Mouse (Mus musculus): ENCODE data around the gene Tgfbr3.
A peak's percentile ranks its signal among the peaks of the same experiment; 100 is the strongest.

The Tgfbr3 gene

DNA sequence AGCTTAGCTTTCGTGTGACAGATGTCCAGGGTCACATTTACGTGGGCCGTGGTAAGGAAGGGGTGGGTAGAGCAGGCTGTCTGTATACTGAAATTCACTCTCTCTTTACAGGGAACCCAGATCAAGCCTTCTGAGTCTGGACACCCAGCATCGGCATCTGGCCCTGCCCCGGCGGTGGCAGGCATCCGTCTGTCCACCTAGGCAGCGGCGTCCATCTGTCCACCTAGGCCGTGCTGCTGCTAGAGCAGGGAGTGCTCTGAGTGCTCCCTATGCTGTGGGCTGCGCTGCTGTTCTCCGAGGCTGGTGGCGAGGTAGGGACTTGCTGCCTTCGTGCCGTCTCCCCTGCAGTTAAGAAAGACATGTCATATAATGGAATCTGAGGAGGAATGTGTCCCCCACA is 180.0 kb downstream of the Tgfbr3 start:
- no peak for DNase-seq (ENCODE audit: low spot score)

DNA sequence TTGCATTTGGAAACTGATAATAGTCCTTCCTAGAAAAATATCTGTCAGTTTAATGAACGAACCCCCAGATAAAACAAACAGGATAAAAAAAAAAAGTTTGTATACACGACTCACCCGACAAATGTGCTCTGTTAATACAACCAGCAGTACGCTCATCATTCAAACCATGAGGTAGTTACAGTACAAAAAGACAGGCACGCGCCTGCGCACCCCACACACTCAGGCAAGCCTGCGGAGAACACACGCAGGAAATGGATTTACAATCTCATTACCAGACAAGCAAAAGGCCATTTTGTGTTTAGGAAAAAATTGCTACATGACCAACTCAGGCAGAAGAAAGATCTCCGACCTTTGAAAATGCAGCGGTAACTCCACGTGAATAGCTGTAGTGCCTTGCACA is 182.6 kb downstream of the Tgfbr3 start:
- no peak for DNase-seq (ENCODE audit: low spot score)

DNA sequence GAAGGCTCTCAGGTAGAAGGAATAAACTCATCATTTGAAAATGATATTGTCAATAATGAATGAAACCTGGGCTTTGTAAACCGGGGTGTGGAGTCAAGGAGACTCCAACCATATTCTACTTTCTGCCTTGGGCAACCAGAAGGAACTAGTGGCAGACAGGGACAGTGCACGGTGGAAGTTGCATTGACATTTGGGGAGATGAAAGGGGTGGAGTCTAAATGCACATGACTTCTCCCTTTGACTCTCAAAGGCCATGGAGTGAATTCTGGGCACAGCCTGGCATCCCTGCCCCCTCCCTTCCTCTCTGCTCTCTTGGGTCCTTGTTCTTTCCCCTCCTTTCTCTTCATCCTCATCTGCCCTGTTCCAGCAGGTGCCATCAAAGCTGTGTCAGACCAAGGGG is 183.3 kb downstream of the Tgfbr3 start:
- DNase-seq (ENCODE audit: low spot score): no peak

DNA sequence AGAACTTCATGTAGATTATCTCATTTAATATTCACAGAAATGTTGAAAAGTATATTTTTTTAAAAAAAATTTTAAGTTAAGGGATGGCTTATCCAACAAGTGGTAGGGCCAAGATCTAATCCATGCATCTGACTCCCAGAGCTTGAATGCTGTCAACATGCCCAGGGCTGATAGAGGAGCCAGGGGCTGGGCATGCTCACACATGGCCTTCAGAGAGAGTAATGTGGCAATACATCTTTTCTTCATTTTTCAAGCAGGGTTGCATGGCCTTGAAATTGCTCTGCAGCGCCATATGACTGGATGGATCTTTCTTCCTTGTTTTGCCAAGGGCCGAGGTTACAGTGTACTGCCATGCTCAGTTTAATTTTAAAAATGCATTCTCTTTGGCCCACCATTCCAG is 185.8 kb downstream of the Tgfbr3 start:
- no peak for DNase-seq (ENCODE audit: low spot score)

DNA sequence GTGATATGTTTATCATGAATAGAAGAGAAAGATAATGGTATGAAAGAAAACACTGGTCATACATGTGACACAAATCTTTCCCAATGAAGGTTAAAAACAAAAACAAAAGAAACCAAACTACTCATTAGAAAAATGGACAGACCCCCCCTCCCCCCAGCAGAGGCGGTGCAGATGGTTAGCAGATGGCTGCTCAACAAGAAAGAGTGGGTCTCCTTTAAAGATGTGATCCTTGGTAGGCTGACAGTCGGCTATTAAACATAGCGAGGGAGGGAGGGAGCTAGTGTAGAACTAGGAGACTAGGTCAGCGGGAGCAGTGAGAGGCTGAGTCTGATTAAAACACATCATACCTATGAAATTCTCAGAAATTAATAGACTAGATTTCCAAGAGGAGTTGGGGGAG is 186.5 kb downstream of the Tgfbr3 start:
- no peak for DNase-seq (ENCODE audit: low spot score)

DNA sequence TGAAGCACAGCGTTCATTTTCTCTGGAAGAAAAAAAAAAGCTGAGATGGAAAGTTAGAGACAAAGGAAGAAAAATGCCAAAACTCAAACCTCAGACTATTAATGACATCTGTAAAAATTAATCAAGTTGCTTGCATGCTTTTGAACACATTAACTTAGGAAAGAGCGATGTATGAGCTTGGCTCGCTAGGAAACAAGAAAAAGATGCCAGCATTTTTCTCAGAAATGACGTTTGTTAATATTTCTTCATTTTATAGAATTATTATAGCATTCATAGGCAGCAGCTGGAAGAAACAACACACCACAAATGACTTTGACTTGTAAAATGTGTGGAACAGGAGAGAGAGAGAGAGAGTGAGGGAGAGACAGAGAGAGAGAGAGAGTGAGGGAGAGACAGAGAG is 187.7 kb downstream of the Tgfbr3 start:
- DNase-seq (ENCODE audit: low spot score): no peak

DNA sequence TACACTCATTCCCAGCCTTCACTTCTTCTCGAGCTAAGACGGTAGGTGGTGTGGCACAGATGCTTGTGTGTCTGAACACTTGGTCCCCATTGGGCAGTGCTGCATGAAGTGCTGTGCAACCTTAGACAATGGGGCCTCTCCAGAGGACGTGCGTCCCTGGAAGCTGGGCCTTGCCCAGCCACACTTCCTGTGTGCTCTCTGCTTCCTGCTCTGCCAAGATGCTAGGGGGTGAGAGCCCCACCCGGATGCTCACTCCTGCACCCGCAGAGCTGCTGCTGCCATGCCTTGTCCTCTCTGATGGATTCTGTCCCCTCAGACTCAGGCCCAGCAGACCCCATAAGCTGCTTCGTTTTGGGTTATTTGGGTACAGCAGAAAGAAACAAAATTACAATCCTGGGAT is 188.3 kb downstream of the Tgfbr3 start:
- DNase-seq (ENCODE audit: low spot score): no peak

DNA sequence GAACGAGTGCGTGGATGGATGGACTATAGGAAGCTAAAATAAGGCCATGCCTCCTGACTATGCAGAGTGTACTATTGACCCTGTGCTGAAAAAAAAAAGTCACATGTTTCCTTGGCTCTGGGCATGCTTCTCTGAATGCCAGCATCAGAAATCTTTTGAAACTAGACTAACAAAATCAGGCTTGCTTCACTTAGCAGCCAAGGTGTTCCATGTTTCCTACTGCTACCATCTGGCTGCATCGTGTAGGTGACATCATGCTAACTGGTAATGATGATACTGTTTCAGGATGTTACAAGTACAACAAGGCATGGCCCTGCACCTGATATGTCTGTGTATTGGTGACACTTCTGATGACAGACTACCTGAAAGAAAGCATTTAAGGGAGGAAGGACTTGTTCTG is 189.8 kb downstream of the Tgfbr3 start:
- DNase-seq (ENCODE audit: low spot score): no peak

DNA sequence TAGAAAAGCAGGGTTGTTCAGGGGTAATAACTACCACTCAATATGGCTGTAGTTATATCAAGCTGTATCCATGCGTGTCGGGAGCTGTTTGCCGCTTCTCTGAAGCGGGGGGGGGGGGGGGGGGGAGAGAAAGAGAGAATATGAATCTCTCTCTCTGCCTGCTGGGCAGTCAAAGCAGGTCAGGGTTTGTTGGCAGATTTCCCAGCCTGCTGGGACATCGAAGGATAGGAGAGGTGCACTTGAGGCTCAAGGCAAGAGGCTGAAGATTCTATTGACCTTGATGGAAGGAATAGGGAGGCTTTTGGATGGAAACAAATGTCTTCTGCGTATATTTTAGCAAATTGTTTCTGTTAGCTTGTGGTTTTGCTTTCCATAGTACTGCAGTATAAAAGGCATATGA is 190.4 kb downstream of the Tgfbr3 start:
- no peak for DNase-seq (ENCODE audit: low spot score)

DNA sequence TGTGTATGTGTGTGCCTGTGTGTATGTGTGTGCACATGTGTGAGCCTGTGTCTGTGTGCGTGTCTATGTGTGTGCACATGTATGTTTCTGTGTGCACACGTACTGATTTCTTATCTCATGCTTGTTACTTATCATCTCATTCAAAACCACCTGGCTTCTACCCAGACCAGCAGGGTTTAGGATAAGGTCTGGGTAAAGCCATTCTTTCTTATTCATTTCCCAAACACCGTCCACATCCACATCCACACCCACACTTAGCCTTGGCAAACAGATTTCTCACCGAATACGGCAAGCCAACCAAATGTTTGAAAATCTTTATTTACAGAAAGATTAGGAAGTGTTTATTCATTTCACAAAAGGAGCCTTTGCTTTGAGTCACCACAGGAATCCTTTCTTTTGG is 191.4 kb downstream of the Tgfbr3 start:
- DNase-seq (ENCODE audit: low spot score): no peak

DNA sequence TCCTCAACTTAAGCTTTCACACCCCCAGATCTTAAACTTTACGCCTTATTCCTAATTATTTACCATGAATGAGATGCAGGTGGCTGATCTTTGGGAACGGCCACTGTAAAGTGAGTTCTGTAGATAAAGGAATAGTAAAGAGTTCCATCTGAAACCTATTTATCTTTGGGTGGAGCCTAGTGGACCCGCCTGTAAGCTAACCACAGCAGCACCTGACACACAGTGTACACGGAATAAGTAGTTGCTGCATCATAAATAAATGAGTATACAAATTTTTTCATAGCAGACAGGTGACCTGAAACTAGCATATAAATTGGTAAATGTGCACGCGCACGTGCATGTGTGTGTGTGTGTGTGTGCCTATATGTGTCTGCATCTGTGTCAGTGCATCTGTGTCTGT is 192.1 kb downstream of the Tgfbr3 start:
- DNase-seq (ENCODE audit: low spot score): no peak

DNA sequence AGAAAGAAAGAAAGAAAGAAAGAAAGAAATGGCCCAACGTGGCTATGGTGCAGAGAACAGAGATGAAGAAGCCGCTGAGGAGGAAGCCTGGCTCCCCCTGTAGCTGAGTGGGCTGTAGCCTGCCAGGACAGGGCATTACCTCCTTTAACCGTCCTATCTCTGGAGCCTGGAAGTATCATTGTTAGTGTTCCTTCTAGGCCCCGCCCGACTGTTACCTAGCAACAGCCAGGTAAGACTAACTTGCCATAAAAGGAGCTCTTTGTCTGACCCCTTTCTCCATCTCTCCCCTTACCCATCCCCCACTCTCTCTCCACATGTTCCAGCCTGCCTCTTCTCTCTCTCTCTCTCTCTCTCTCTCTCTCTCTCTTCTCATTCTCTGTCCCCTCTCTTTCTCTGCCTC is 195.2 kb downstream of the Tgfbr3 start:
- no peak for DNase-seq (ENCODE audit: low spot score)

DNA sequence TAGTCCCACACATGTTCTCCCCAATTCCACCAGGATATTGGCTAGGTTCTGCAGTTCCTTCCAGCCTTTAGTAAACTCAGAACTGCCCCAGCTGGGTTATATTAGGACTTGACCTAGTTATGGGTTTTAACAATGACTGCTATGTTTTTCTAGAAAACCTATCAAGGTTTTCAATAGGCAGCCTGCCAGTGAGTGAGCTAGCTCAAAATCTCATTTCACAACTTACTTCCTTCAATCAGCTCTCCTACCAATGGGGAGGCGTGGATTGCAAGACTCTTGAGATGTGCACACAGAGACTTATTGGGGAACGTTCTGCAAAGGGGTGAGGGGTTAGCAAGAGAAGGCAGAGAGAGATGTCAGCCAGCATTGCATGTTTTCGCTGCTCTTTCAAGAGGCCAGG is 196.2 kb downstream of the Tgfbr3 start:
- no peak for DNase-seq (ENCODE audit: low spot score)

DNA sequence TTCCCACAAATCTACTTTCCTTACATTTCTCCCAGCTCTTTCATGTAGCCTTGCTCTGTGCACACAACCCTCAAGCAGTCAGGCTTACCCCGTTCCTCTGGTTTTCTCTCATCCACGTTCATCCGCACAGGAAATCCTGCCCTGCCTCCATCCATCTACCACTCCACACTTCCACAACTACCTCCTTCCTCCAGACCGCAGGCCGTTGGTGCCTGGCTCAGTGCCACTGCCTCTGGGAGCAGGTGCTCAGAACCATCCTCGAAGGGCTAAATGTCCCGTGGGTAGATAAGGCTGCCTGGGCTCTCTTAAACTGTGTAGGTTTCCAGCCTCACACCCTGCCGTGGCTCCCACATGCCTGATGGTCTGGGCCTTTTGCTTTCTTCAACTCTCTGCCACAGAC is 197.3 kb downstream of the Tgfbr3 start:
- no peak for DNase-seq (ENCODE audit: low spot score)

DNA sequence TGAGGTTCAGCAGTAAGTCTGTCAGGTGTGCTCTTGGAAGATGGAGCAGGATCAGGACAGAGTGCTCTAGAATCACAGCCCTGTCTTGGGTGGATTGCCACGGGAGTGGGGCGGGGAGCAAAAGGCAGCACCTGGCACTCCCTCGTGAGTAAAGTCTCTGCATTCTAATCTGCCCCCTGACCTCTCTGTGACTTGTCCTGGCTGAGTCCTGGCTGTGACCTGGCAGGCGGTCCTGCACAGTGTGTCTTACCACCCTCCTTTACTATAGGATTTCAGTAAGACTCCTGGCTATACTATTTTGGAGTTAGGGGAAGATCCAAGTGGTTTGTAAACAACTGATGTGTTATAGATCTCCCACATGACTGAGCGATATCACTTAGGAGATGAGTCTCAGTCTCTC is 199.5 kb downstream of the Tgfbr3 start:
- no peak for DNase-seq (ENCODE audit: low spot score)

DNA sequence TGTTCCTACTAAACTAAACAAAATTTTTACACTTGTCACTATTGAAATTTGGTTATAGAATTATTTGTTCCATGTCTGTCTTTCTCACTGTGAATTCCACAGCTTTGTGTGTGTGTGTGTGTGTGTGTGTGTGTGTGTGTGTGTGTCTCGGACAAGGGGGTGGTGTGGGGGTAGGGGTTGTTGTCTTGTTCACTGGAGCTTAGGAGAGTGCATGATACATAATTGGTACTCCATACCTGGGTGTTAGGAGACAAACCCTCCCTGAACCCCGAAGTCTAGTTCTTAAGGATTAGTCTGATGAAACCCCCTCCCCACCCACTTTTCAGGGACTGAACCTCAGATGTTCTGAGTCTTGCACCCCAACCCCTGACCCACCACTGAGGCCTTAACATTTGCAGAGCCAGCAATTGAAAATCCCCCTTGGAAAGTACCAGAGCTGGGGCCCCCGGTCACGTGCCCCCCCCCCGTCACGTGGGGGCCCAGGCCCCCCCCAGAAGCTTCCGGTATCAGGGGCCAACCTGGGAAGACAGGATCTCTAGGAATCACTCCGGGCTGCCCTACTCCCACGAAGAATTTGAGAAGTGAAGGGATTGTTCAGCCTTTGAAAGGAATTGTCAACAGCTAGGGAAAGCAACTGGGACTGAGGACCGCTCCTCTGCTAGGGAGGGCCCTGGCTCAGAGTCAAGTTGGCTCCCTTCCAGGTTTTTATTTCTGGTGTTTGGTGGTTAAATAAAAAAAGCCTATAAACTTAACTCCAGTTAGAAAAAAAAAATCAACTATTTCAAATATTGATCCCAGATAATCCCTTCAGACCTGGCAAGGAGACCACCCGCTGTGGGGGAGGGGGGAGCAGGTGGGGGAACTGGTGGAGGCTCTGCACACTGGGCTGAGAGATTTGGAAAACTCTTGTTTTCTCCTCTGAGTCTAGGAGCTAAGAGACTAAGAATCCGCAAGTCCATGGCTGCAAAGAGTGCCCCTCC is 201.3 kb downstream of the Tgfbr3 start:
- peak; percentile 52 for DNase-seq (ENCODE audit: low spot score)

DNA sequence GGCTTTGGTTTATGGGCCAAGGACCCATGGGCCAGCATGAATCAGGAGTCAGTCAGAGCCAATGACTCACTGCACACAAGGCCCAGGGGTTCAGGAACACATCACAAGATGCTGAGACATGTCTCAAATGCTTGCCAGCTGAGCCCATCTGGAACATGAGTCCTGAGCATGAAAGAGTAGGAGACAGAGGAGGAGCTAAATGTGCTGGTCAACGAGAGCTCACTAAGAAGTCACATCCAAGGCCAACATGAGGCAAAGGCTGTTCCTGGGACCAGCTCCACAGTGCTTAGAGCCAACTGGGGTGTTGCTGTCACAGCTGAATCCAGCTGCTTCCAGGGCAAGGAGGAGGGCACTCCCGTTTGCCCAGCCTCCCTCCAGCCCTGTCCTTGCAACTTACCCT is 202.1 kb downstream of the Tgfbr3 start:
- DNase-seq (ENCODE audit: low spot score): no peak

DNA sequence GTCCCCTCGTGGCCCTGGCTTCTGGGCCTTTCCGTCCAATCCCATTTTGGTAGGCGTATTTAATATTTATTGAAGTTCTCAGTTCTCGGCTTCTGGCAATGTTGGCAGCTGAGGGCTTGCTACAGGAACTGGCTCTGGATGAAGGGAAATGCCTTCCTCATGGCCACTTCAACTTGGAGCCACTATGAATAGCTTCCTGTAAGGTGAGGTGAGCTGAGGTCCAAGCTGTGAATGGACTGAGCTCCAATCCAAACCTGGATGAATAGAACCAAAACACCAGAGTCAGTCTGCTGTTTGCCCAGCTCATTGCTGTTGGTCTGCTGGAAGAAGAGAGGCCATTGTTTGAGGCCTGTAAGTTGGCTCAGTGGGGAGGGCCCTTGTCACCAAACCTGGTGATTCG is 203.3 kb downstream of the Tgfbr3 start:
- no peak for DNase-seq (ENCODE audit: low spot score)

DNA sequence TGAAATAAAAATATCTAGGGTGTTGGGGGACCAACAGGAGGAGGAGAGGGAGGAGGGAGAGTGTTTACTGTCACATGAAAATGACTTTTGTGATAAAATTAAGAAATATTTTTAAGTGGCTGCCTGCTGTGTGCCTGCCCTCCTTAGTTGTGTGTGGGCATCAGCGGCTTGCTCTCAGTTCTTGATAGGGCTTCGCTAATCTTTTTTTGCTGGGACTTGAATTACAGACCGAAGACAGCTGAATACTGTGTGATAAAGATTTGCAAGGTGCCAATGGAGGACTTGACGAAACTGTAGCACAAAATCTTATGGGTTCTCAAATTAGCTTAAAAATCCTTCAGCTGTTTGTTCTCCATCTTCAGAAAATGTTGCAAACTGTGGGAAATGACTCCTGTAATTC is 205.0 kb downstream of the Tgfbr3 start:
- DNase-seq (ENCODE audit: low spot score): no peak

DNA sequence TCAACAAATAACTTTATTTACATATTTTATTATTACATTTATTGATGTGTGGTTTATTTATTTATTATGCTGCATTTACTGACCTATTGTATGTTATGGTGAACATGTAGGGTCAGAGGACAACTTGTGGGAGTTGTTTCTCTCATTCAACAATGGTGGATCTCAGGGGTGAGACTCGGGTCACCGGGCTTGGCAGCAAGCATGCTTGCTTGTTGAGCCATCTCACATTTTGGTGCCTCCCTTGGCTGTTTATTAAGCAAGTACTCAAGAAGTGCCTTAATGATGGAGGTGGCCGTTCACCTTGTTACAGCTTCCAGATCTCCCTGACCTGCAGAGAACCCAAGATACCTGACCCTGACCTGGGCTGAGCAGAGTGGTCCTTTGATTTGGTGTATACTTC is 207.4 kb downstream of the Tgfbr3 start:
- no peak for DNase-seq (ENCODE audit: low spot score)

DNA sequence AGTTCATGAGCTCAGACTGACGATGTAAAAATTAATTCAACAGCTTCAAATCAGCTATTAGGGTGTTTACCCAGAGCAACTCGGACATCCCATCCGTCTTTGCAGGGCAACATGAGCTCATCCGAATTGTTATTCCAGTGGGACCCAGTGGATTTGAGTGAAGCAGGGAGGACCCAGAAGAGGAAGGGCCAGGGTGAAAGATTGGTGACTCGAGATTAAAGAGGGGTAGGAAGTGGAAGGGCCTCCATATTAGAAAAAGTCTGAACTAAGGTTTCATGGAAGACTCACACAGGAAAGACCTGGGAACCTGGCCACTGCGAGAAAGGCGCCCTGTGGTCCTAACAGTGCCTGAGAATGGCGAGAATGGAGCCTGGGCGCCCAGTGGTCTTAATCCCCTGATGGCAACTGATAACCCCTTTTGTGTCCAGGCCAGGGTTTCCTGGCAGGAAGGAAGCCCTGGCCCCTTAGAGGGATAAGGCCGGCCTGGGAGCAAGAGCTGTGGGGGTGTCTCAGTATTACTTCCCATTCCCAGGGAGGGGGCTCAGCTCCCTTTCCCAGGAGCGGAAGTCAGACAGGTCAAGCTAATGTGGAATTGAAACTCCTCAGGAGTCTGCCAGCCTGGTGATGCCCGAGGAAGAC is 208.3 kb downstream of the Tgfbr3 start:
- no peak for DNase-seq (ENCODE audit: low spot score)

DNA sequence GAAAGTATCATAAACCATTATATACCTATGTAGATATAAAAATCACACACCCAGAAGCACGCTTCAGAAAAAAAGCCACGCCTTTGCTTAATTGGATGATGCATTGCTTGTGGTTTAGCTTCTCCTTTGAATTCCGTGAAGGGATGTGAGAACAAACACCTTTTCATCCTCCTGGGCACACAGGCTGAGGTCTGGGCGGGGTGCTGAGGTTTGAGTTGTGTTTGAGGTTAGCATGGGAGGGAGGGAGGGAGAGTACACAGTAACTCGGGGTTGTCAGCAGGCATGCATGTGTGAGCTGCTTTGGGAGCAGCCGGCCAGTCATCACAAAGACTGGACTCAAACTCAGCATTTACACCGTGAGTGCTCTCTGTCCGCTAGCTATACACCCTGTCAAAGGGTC is 209.5 kb downstream of the Tgfbr3 start:
- no peak for DNase-seq (ENCODE audit: low spot score)

DNA sequence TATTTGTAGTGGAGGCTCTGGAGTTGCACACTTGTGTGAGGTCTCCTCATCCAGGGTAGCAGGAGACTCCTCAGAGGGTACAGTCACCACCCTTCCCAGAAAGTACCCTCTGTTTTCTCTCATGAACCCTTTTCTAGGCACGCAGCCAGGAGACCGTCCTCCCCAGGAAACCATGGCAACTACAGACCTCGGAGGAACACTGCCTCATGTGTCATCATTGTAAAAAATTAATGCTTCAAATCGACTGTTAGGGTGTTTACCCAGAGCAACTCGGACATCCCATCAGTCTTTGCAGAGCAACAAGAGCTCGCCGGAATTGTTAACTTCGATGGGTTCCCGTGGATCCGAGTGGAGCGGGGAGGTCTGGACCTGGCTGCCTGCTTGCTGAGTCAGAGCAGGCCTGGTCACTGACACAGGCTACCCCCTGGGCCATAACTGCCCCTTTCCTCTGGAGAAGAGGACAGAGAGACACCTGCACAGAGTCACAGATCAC is 210.2 kb downstream of the Tgfbr3 start:
- DNase-seq (ENCODE audit: low spot score): peak; percentile 43

DNA sequence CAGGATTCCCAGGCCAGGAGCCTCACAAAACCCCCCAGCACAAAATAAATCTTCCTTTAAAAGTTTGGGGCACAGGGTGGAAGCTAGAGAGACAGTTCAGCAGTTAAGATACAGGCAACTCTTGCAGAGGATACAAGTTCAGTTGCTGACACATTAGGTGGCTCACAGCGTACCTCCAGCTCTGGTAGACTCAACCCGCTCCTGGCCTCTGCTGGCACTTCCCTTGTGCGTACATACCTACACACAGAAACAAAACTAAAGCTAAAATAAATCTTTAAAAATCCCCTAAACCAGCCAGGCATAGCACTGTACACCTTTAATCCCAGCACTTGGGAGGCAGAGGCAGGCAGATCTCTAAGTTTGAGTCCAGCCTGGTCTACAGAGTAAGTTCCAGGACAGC is 211.1 kb downstream of the Tgfbr3 start:
- no peak for DNase-seq (ENCODE audit: low spot score)
